Mouse (Mus musculus) hindlimb bud, embryonic 11.5 days (tissue): ENCODE data around the gene Ppp1cc.

Source experiments
- DNase-seq: peaks from one replicate; pipeline ENCODE4 v3.0.0-alpha.2; 2012; ENCODE audit warnings: low read depth, low spot score; ENCODE audit errors: extremely low spot score

Ppp1cc gene

DNA sequence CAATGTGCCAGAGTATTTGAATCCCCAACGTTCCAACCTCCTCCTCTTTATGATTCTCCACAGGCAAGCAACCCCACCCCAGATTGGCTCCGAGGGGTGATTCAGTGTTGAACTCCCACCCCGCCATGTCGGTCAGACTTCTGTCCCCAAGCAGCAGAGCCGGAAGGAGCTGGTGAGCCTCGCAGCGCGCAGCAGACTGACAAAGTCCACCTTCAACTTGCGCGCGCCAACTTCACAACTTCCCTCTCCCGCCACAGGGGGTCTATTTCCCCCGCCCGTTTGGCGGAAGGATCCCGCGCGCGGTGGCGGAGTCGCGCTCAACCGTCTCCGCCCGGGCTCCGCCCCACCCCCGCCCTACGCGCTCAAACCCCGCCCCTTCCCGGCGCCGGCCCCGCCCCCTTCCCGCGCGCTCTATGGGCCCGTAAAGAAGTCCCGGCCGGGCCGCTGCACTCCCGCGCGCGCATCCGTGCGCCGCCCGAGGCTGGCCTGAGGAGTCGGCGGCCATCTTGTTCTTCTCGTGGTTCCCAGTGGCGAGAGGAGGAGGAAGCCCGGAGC is at the start of gene Ppp1cc:
TSS of gene Ppp1cc (plus strand) at position 452 of the 555 bp plus-strand sequence.
- peak; percentile 78 for DNase-seq

DNA sequence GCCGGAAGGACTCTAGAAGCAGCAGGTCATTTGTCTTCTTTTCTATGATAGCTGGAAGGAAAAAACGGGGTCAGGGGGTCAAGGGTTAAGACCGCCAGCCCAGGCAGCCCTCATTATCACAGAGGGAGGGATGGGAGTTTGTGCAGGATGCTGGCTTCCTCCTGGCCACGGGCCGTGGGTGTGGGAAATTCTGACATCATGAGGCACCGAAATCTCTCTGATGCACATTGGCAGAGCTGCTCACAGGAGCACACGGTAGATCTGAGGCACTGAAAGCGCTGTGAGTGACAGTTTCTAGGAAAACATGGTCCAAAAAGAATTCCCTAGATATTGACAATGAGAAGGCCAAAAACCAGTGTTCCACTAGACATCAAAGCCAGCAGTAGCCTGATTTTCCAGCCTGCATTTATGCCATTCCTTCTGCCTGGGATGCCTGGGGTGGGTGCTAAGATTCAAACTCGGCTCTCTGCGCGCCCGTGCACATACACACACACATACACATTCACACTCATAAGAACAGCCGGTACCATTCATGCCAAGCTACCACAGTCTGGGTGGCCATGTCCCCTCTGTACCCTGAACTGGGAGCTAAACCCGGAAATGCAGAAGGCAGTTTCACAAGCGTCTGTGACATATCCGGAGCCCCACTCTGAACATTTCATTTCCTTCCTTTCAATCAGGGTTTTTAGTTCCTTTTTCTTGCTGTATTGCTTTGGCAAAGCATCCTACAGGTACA is 48.6 kb upstream of the Ppp1cc start:
- no peak for DNase-seq

DNA sequence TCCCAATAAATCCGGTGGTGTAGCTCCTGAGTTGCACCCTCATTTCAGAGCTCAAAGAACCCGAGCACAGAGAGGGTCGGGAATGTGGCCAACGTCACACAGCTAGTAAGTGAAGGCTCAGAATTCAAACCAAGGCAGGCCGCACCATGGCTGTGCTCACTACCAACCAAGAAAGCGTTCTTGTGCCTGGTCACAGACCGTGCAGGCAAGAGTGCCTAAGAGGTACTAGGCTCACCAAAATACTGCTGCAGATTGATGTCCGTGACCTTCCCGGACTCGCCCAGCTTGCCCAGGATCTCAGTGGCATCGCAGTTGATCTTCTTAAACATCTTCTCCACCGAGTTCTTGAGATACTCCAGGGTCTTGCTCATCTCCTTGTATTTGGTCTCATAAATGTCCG is 47.5 kb upstream of the Ppp1cc start:
- DNase-seq = no peak

DNA sequence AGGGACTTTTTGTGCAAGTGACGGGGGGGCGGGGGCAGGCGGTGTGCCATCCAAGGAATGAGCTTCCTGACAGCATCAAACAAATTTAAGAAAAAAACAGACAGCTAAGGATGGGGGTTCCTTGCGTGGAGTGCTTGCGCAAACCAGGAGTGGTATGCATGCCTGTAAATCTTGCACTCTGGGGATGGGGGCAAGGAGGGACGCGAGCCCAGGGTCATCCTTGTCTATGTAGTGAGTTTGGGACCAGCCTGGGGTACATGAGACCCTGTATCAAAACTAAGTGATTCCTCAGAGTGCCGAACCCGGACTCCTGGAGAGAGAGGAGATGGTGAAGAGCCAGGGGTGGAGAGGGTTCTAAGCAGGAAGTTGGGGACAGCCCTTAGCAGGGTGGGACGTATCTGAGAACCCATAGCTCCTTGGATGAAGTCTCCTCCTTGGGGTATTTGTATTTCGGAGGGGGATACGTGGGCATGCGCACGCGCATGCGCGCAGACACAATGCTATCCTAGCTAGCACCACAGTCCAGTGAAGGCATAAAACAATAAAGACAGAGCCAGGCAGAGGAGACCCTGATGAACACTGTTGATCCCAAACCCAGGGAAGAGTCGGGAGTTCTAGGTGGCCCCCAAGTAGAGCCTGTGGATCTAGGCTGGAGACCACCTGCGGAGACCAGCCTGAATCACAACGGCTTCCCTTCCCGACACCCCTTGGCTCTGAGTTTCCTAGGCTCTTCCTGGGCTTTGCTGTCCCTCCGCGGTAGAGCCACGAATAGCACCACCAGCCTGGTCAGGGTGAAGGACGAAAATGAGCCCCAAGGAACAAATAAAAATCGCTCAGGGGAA is 46.8 kb upstream of the Ppp1cc start:
- DNase-seq = no peak

DNA sequence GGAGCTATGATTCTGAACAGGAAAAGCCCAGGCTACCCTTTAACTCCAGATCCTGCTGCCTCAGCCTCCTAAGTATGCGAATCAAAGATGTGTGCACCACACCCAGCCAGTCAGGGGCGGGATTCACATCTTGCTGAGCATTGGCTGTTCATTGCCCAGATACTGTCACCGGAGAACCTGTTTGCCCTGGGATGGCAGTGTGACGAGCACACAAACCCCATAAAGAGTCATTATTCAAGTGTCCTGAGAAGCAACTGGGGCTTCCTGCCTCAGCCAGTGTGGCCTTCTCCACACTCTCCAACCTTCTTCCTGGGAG is 46.2 kb upstream of the Ppp1cc start:
- no peak for DNase-seq

DNA sequence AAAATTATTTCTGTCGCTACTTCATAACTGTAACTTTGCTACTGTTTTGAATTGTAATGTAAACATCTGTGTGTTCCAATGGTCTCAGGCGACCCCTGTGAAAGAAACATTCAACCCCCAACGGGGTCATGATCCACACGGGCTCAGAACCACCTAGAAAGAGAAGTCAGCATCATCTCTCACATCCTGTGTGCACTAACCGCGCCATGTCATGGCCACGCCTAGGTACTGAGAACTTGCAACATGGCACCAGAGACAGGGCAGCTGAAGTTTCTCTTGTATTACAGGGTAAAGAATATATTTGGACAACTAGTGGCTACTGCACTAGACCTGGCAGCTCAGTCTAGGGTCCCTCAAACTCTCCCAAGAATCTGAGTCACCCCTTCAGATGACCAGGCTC is 44.6 kb upstream of the Ppp1cc start:
- DNase-seq = no peak

DNA sequence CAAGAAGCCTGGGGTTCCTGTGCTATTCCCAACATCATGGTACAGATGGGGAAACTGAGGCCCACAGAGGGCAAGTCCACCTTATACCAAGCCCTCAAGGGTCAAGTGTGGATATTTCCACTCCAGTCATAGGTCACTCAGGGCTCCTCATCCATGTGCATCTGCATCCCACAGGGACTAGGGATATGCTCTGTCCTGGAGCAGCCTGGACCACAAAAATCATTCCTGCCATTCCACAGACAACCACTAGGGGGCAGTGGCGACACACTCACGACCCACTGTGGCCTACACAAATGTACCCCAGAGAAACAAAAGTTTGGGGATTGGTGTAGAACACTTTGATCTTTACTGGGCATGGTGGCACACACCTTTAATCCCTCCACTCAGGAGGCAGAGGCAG is 43.9 kb upstream of the Ppp1cc start:
- no peak for DNase-seq

DNA sequence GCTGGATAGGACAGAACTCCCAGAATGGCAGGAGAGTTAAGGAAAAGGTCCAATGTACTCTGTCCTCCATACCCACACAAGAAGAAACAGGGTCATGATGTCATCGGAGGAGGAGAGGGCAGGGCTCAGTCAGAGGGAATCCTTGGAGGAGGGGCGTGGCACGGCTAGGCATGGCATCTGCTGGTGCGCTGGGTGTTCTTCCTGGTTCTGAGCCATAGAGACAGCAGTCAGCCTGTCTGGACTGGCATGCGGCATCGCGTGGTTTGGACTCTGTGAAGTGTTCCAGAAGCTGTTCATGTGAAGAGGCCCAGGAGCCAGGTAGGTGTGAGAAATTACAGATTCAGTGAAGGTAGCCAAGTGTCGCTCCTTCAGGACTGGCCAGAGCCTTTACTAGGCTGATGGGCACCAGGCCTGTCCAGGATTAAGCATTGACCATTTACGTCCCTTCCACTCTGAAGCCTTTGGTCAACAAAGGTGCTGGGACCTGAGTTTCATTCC is 42.8 kb upstream of the Ppp1cc start:
- DNase-seq = no peak

DNA sequence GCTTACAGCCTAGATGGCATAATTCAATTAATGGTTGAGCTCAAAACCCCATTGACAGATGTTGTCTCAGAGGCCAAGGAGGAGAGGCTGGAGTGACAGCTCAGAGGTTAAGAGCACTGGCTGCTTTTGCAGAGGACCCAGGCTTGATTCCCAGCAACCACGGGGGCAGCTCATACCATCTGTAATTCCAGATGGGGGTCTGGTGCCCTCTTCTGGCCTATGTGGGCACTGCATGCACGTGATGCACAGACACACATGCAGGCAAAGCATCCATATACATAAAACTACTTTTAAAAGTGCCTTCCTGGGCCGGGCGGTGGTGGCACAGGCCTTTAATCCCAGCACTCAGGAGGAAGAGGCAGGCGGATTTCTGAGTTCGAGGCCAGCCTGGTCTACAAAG is 41.8 kb upstream of the Ppp1cc start:
- no peak for DNase-seq

DNA sequence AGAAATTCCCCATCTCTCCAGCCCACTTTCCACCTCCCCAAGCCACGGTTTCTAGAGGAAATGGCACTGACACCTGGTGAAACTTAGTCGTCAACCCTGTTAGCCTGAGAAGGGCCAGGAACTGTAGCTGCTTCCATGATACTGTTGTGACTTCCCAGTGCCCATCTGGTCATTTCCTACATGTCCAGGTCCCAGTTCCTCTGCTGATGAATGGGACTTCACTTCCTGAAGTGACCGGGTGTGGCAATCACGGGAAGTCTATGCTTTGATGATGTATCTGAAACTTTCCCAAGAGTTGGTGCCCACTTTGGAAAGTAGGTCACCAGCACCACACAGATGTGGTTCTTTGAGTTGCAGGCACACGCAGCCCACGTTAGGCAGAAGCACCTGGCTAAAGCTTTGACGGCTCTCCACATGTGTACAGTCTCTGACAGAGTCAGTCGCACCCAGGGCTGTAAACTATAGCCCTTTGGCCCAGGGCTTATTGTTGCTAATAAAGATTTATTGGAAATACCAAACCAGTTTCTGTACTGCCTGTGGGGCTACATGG is 32.8 kb upstream of the Ppp1cc start:
- no peak for DNase-seq

DNA sequence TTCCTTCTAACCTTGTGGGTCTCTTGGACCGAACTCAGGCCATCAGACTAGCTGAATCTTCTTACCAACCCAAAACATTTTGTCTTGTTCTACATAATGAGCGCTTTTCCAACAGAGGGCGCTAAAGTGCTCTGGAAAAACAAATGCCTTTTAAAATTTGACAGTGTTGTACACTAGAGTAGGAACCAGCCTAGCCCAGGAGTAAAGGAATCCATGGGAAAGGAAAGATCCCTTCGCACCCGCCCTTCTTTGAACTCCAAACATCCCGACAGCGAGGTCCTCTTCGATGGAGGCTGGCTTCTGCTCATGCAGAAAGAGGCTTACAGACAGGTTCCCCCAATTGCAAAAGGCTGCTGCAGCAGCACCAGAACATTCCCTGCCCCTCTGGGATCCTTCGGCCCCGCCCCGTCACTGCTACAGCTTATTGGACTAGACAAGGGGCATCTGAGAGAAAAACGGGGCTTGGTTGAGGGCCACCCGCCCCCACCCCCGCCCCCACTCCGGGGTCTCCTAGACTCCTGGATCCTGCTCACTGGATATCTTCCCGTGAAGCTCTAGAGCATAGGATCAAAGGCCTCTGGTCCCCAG is 28.9 kb upstream of the Ppp1cc start:
- peak; percentile 82 for DNase-seq

DNA sequence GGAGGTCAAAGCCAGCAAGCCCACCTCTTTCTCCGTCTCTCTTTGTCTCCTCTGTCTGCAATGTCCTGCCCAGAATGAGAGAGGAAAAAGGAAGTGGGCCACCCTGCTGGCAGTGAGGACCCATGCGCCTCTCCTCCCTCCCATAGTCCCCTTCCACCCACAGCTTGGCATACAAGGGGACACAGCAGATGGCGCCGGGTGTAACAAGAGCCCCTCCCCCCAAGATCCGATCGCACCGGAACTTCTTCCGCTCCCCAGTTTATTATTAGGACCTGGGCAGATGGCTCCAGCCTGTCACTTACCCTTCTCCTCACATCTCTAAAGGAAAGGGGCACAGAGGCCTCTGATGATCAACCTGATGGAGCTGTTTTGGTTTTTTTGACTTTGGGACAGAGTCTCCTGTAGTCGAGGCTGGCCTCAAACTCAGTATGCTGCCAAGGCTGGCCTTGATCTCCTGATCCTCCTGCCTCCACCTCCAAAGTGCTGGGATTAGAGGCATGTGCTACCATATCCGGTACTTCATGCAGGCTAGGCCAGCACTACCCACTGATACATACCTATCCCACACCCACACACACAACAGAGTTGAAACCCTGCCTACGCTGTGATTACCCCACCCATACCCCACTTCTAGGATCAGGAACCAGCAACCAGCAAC is 27.6 kb upstream of the Ppp1cc start:
- DNase-seq = no peak

DNA sequence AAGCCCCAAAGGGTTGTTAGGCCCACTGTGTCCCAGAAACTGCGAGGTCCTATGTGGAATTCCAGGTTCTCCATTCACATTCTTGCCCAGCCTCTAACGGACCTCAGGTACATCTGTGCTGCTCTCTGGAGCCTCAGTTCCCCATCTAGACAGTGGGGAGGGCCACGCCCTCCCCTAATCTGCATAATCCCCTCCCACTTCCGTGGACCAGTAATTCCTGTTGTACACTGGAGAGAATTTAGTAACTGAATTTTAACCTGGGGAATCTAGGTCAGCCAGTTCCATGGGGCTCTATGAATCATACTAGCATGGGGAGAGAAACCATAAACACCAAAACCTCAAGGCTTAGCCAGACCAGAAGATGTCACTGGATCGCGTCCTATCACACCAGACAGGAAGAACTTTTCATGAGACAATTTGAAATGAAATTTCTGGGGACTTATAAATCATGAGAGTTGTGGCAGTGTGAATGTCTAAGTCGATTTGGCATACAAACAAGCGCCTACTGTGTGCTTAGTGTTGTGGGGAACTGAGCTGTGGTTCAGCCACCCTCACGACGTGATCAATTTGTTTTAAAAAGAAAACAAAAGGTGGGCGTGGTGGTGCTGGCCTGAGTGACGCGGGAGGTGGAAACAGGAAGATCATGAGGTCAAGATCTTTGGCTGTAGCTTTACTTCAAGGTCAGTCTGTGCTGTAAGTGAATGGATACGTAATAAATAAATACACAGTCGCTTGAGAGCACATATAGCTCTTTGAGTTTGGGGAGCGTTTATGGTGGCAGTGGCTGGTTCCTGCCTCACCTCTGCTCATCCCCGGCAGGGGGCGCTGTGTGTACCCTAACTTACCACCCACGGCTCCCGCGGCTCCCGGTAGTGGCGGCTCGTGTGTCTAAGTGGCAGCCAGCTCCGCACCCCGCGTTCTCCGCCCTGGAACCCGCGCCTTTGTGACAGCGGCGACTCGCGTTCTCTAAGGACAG is 26.7 kb upstream of the Ppp1cc start:
- no peak for DNase-seq

DNA sequence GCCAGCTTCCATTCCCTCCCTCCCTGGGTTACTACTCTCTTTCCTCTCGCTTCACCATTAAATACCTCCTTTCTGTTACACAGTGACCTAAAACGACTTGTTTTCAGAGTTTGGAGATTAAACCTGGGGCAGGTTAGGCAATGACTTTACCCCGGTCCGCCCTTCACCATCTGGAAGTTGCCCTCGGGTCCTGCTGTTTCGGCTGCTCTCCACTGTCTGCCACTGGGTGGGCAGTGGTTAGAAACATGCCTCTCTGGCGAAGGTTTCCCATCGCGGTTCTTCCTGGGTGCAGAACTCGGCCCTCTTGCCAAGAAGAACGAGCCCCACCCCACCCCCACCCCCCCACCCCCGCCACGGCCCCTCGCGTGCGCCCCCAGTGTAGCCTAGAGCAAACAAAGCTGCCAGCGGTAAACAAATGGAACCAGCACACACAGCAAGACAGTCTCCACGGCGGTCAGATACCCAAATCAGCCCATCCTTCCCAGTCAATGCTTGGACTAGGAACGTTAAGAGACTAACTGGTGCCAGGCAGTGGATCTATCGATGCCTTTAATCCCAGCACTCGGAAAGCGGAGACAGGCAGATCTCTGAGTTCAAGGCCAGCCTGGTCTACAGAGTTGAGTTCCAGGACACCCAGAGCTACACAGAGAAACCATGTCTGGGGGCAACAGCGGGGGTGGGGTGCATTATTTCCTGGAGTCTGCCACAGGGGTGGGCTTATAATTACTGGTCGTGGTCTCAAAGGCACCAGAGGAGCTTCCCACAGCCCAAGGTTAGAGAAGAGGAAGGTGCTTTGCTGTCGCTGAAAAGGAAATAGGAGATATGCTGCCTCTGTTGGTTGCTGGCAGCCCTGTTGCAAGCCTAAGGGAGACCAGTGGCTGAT is 25.7 kb upstream of the Ppp1cc start:
- no peak for DNase-seq

DNA sequence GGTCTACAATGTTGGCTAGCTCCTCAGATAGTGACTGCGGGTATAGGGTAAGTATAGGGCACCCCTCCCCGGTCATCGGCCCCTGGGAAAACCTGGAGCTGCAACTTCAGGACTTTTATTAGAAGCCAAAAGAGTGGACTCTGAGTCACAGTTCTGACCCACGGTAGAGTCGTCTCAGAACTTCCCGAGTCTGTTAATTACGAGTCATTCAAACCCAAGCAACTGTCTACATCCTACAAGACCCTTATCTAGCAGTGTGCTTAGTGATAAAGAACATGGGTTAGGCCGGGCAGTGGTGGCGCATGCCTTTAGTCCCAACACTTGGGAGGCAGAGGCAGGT is 25.1 kb upstream of the Ppp1cc start:
- no peak for DNase-seq

DNA sequence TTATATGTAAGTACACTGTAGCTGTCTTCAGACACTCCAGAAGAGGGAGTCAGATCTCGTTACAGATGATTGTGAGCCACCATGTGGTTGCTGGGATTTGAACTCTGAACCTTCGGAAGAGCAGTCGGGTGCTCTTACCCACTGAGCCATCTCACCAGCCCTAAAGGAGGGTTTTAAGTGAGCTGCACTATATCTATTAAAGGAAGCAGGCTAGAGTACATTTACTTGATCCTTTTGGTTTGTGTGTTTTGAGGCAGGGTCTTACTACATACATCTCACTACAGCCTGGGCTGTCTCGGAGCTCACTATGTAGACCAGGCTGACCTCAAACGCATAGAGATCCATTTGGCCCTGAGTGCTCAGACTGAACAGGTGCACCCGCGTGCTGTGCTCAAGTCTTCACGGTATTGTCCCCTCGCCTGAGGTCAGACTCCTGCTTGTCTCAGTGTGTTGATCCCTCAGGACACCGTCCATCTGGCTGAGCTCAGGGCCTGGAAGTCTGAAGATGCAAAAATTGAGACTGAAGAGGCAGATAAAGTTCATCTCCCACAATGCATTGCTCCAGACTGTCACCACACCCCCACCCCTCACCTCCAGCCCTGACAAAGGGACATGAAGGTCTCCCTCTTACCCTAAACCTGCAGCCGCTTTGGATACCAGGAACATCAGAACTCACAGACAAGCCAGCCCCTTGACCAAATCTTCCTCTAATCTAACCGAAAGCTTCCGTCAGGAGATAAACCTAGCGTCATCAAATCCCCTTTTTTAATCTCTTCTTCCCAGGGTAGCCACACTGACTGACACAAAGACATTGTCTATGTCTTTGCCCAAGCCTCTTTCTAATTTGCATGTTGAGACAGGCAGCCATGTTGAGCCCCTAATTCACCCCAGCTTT is 23.4 kb upstream of the Ppp1cc start:
- DNase-seq = no peak

DNA sequence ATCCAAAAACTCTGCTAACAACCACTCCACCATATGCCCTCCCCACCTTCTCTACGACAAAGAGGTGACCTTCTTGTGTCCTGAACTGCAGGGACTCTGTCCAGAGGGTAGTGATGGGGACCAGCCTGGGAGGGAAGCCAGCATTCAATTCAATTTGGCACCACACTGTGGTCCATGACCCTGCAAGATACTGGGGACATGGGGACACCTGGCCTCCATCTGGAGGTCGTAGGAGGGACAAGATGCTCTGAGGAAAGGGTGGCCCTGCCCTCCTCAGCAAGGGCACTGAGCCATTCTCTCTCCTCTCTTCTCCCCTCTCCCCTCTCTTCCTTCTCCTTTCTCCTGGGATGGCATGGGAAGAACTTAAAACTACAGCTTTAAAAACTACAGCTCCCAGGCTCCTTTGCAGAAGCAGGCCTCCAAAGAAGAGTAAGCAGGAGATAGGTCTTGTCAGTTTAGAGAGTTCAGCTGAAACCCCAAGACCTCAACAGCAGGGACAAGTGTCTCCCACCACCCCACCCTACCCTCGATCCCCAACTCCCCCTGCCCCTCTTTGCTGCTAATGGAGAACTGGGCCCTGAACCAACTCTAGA is 22.7 kb upstream of the Ppp1cc start:
- DNase-seq = no peak
